Mouse (Mus musculus) midbrain, embryonic 11.5 days (tissue): ENCODE results near the gene Rtf2. TPM values are rescaled to one million over a fixed set of nuclear protein-coding genes. Genes with fewer than 3 reads are reported as not detected.
A peak's percentile ranks its signal among the peaks of the same experiment; 100 is the strongest.

Experiments
- ATAC-seq: fragments of 200-750 bp; cut with Nextera tagmentation; 2 replicates; pipeline ENCODE4 v1.8.0; 2017; ENCODE audit warnings: moderate TSS enrichment, moderate library complexity; ENCODE audit not compliant: low FRiP score
- DNase-seq: peaks from one replicate; pipeline ENCODE4 v3.0.0; 2015; ENCODE audit warnings: low spot score; ENCODE audit errors: missing footprints
- H3K27ac ChIP-seq: fragments of 300-500 bp; sonication (generic); 2 replicates; pipeline ENCODE4 v1.5.1; 2014; ENCODE audit warnings: low read depth, low read length
- H3K27me3 ChIP-seq: fragments of 300-500 bp; sonication (generic); 2 replicates; pipeline ENCODE4 v1.6.1; 2014; ENCODE audit warnings: mild to moderate bottlenecking, low read length, moderate library complexity, mixed read lengths; ENCODE audit not compliant: control insufficient read depth, insufficient read depth
- H3K36me3 ChIP-seq: fragments of 300-500 bp; sonication (generic); 2 replicates; pipeline ENCODE4 v1.6.1; 2014; ENCODE audit warnings: mild to moderate bottlenecking, low read length, moderate library complexity, mixed read lengths; ENCODE audit not compliant: control insufficient read depth, insufficient read depth
- H3K4me1 ChIP-seq: fragments of 300-500 bp; sonication (generic); 2 replicates; pipeline ENCODE4 v1.6.1; 2014; ENCODE audit warnings: low read length; ENCODE audit not compliant: control insufficient read depth, insufficient read depth
- H3K4me2 ChIP-seq: fragments of 300-500 bp; sonication (generic); 2 replicates; pipeline ENCODE4 v1.6.1; 2014; ENCODE audit warnings: mild to moderate bottlenecking, moderate library complexity
- H3K4me3 ChIP-seq: fragments of 300-500 bp; sonication (generic); 2 replicates; pipeline ENCODE4 v1.5.1; 2014; ENCODE audit warnings: low read depth, low read length
- H3K9ac ChIP-seq: fragments of 300-500 bp; sonication (generic); 2 replicates; pipeline ENCODE4 v1.6.1; 2014; ENCODE audit warnings: low read length
- H3K9me3 ChIP-seq: fragments of 300-500 bp; sonication (generic); 2 replicates; pipeline ENCODE4 v1.6.1; 2016; ENCODE audit warnings: low read length; ENCODE audit not compliant: control insufficient read depth
- WGBS: fragments of 180-500 bp; shearing (Covaris S2); extraction: QIAGEN DNeasy Blood & Tissue Kit; methylation state at CpG from one replicate; pipeline ENCODE4 v1.1.7; 2014; 5-methylcytosine and 5-hydroxymethylcytosine counted together
- polyA plus RNA-seq: library from polyadenylated mRNA; unstranded; fragments of >200 nt; fragmentation: Nextera tagmentation; extraction: Ambion mirVana; gene quantifications from 2 replicates; pipeline ENCODE4 v1.2.1, GENCODE M21; 2014

Rtf2 gene
- polyA plus RNA-seq, 1 experiment from 2014 or later, result 94.7 TPM

- DNase-seq (no peak), ATAC-seq (no peak)
- Histone ChIP-seq H3K4me2 (no peak overlapping the region), H3K4me3 (no peak overlapping the region), H3K36me3 (no peaks in the 10 kb centered on the region), H3K9ac (no peak overlapping the region), H3K4me1 (no peaks in the 10 kb centered on the region), H3K9me3 (no peaks in the 10 kb centered on the region), H3K27ac (no peak overlapping the region), H3K27me3 (no peaks in the 10 kb centered on the region)
- 88% methylated on average over 7 of the region's 7 CpGs for WGBS
These were observed 65.8 kb downstream of the Rtf2 start for GRCm38 (mm10) chr2:172506121-172506520.

GRCm38 (mm10) chr2:172510056-172510712, 69.8 kb downstream of the Rtf2 start:
- ATAC-seq, result no peak
- H3K9ac ChIP-seq, result no peak overlapping the region
- no peak overlapping the region for H3K4me3 ChIP-seq
- no peak overlapping the region for H3K4me2 ChIP-seq
- H3K27me3 ChIP-seq, result no peaks in the 10 kb centered on the region
- H3K9me3 ChIP-seq, result no peaks in the 10 kb centered on the region
- no peaks in the 10 kb centered on the region for H3K36me3 ChIP-seq
- DNase-seq, result no peak
- no peak overlapping the region for H3K27ac ChIP-seq
- no peaks in the 10 kb centered on the region for H3K4me1 ChIP-seq
- 88% methylated on average over 15 of the region's 15 CpGs for WGBS

GRCm38 (mm10) chr2:172510899-172511298, 70.5 kb downstream of the Rtf2 start:
- DNase-seq (no peak), ATAC-seq (no peak)
- Histone ChIP-seq H3K4me3 (no peak overlapping the region), H3K4me2 (no peak overlapping the region), H3K4me1 (no peaks in the 10 kb centered on the region), H3K27ac (no peak overlapping the region), H3K9me3 (no peaks in the 10 kb centered on the region), H3K27me3 (no peaks in the 10 kb centered on the region), H3K36me3 (no peaks in the 10 kb centered on the region), H3K9ac (no peak overlapping the region)
- WGBS, result 61% methylated on average over 3 of the region's 3 CpGs

- Histone ChIP-seq H3K4me3 (no peak overlapping the region), H3K9me3 (no peaks in the 10 kb centered on the region), H3K36me3 (no peaks in the 10 kb centered on the region), H3K9ac (no peak overlapping the region), H3K27me3 (no peaks in the 10 kb centered on the region), H3K27ac (no peak overlapping the region), H3K4me2 (no peak overlapping the region), H3K4me1 (no peaks in the 10 kb centered on the region)
- 26% methylated on average over 11 of the region's 11 CpGs for WGBS
- DNase-seq (no peak), ATAC-seq (0 out of 2 replicates have a peak, but pooled peaks have one; percentile 14)
These were observed 76.1 kb downstream of the Rtf2 start for GRCm38 (mm10) chr2:172516407-172516992.

Other genes with a start within 250 kb of the Rtf2 start
- gene Mc3r, start 192.1 kb upstream of the Rtf2 start, polyA plus RNA-seq, result 0.06 TPM in 1 of 2 replicates, not detected in the other
- gene Fam210b, start 95.0 kb upstream of the Rtf2 start, polyA plus RNA-seq, result 32.2 and 33.0 TPM in 2 replicates
- gene Aurka, start 70.0 kb upstream of the Rtf2 start, polyA plus RNA-seq, result 163 and 169 TPM in 2 replicates
- gene Cstf1, start 69.9 kb upstream of the Rtf2 start, polyA plus RNA-seq, result 48.0 and 50.2 TPM in 2 replicates
- 0.31 TPM in 1 of 2 replicates, not detected in the other for gene Cass4, start 46.8 kb upstream of the Rtf2 start, polyA plus RNA-seq
- gene Gcnt7, start 18.0 kb downstream of the Rtf2 start, polyA plus RNA-seq, result 0.84 and 0.86 TPM in 2 replicates
- gene Fam209, start 32.0 kb downstream of the Rtf2 start, polyA plus RNA-seq, result 0.65 TPM in 1 of 2 replicates, not detected in the other
- 2.8 and 4.5 TPM in 2 replicates for gene Tfap2c, start 109.0 kb downstream of the Rtf2 start, polyA plus RNA-seq